Mouse (Mus musculus) cerebellum, postnatal 14 days (tissue): ENCODE measurements around the gene Tmem110.

Experiments
- DNase-seq, 2 experiments: peaks; one replicate each; pipeline ENCODE4 v3.0.0; 2021; ENCODE audit warnings: mixed read lengths in 2 of 2

Gene Tmem110

GRCm38 (mm10) chr14:30865311-30865710 is 39.9 kb downstream of the Tmem110 start:
- DNase-seq = peak; percentile 32 to 42

- DNase-seq = peak; percentile 83 to 91
Observed at GRCm38 (mm10) chr14:30867042-30867441, 41.7 kb downstream of the Tmem110 start.

GRCm38 (mm10) chr14:30868826-30869225 is 43.4 kb downstream of the Tmem110 start:
- no peak for DNase-seq

GRCm38 (mm10) chr14:30869391-30869801 is 44.0 kb downstream of the Tmem110 start:
- no peak for DNase-seq

- no peak for DNase-seq
Observed at GRCm38 (mm10) chr14:30870206-30871147, 45.1 kb downstream of the Tmem110 start.

GRCm38 (mm10) chr14:30874095-30874700 is 48.8 kb downstream of the Tmem110 start:
- DNase-seq = no peak

GRCm38 (mm10) chr14:30875130-30875865 is 49.9 kb downstream of the Tmem110 start:
- DNase-seq = no peak

GRCm38 (mm10) chr14:30875955-30876354 is 50.6 kb downstream of the Tmem110 start:
- DNase-seq = no peak

- no peak for DNase-seq
Observed at GRCm38 (mm10) chr14:30876451-30876850, 51.1 kb downstream of the Tmem110 start.

GRCm38 (mm10) chr14:30877827-30878226 is 52.4 kb downstream of the Tmem110 start:
- DNase-seq = no peak

GRCm38 (mm10) chr14:30878958-30879571 is 53.7 kb downstream of the Tmem110 start, which contains the start of gene Mustn1:
Gene Mustn1 (plus strand): TSS chr14:30879200.
- no peak for DNase-seq

GRCm38 (mm10) chr14:30879794-30880193 is 54.4 kb downstream of the Tmem110 start:
- no peak for DNase-seq

GRCm38 (mm10) chr14:30880251-30880650 is 54.9 kb downstream of the Tmem110 start:
- DNase-seq = no peak

GRCm38 (mm10) chr14:30880811-30881717 is 55.7 kb downstream of the Tmem110 start:
- DNase-seq = peak; percentile 65 to 82

- peak; percentile 17 to 36 for DNase-seq
Observed at GRCm38 (mm10) chr14:30881718-30882108, 56.3 kb downstream of the Tmem110 start.

GRCm38 (mm10) chr14:30885298-30885697 is 59.9 kb downstream of the Tmem110 start:
- DNase-seq = no peak

GRCm38 (mm10) chr14:30886204-30886603 is 60.8 kb downstream of the Tmem110 start, which contains the start of gene Itih4:
Gene Itih4 (plus strand): TSS chr14:30886476.
- DNase-seq = no peak

- DNase-seq = peak; percentile 16 to 48
Observed at GRCm38 (mm10) chr14:30888271-30888732, 62.9 kb downstream of the Tmem110 start.

- DNase-seq = no peak
Observed at GRCm38 (mm10) chr14:30899972-30900371, 74.6 kb downstream of the Tmem110 start.

GRCm38 (mm10) chr14:30902628-30903027 is 77.2 kb downstream of the Tmem110 start:
- no peak for DNase-seq

- no peak for DNase-seq
Observed at GRCm38 (mm10) chr14:30903036-30903435, 77.6 kb downstream of the Tmem110 start.
